Mouse (Mus musculus) layer of hippocampus, adult 9-11 months (tissue): ENCODE measurements at regions not wholly inside any gene's neighbourhood (a gene's known extent, or its start where the extent isn't known, plus 50 kb on each side); places are given as distances from the start of the nearest gene placed in this dataset.

Experiments used
- DNase-seq: peaks from one replicate; pipeline ENCODE4 v3.0.0; 2022

DNA sequence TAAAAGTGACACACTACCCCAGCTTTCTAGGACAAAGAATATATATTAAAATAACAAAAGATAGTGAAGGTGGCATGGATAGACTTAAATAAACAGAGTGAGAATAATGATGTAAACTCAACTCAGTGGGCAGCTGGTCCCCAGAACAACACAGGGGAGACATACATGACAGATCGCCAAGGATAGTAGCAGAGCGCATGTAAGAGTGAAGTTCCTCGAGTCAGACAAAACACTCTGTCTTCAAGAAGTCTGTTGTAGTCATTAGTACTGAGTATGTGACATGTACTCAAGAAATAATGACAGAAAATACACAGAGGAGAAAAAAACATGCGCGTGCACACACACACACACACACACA lies 74.8 kb upstream of the Stxbp5l start:
- no peak for DNase-seq

DNA sequence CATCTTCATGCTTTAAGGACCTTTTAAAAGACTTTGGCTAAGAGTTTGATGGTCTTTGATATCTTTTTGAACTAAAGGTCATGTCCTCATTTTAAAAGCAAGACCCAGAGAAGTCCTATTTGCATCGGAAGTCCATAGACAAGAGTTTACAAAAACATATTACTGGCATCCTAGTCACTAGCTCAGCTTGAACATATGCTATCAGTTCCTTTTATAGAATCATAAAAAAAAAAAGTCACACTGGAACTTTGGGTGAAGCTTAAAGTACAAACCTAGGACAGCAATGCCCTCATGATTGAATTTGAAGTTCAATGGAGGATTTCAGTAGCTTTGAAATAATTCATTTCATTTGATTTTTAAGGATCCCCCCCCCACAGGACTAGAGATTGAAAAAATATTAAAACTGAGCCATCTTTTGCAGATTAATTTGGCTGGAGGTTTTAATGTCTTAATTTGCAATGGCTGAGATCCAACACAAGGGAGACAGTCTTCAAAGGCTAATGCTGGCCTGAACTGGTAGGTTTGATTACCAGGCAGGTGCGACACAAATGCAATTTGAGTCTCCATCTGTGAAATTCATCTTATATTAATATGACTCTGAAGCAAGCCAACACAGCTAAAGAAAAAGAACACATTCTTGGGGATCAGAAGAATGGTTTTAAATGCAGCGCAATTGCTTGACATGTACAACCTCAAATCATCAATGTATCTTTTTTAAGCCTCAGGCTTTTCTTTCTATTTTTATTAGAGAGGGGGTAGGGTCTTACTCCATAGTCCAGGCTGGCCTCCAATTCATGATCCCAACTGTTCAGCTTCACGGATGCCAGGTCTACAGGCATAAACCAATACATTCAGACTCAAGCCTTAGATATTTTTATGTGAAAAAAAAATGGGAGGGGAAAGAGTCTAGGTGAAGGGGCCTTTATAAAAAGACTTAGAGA lies 74.1 kb upstream of the Stxbp5l start:
- no peak for DNase-seq

GRCm38 (mm10) chr16:37455971-37456370 lies 71.2 kb upstream of the Stxbp5l start:
- no peak for DNase-seq

GRCm38 (mm10) chr16:37449846-37450245 lies 65.1 kb upstream of the Stxbp5l start:
- DNase-seq: peak; percentile 35

DNA sequence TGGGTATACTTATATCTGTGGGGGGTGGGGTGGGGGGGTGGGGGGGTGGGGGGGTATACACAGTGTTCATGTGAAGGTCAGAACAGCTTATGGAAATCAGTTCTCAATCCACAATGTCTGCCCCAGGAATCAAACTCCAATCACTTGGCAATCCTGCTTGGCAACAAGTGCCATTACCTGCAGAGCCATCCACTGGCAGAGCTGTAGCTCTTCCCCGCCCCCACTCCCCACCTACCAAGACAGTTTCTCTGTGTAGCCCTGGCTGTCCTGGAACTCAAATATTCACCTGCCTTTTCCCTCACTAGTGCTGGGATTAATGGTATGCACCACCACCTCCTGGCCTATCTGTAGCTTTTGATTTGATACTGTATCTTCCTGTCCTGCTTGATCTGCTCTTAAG lies 61.0 kb upstream of the Stxbp5l start:
- DNase-seq: no peak

GRCm38 (mm10) chr16:37442936-37443335 lies 58.2 kb upstream of the Stxbp5l start:
- peak; percentile 34 for DNase-seq

GRCm38 (mm10) chr16:37442481-37442880 lies 57.7 kb upstream of the Stxbp5l start:
- DNase-seq: peak; percentile 42

DNA sequence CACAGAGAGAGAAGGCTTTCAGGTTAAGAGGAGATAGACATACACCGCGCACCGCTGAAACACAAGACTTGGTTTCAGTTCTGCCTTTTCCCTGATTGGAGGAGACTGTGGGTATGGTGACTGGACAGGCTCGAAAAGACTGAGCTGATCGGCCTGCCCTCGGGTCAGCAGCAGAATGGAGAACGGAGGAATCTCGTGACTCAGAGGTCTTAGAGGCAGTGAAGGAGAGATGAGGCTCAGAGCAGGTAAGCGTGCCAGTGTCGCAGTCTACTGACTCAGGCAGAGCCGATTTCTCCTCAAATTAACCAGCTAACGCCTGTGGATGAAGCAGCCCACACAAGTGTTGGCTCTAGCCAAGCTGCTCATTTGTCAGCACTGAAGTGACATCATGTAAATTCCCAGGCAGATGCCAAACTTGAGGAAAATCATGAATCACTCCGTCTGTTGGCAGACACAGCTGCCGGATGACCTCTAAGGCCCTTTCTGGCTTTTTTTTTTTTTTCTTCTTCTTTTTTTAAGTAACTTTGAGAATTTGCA lies 55.9 kb upstream of the Stxbp5l start:
- DNase-seq: peak; percentile 65
